Mouse (Mus musculus) spleen, adult 2 months (tissue): ENCODE data around the gene Kat5.

Source experiments
- CTCF ChIP-seq: fragments of 200-500 bp; IDR thresholded peaks from 2 replicates; pipeline ENCODE4 v1.5.1; 2011; ENCODE audit warnings: mild to moderate bottlenecking, inconsistent platforms; ENCODE audit not compliant: insufficient read depth, insufficient read length, insufficient replicate concordance; ENCODE audit errors: extremely low read depth
- POLR2A ChIP-seq: fragments of 200-500 bp; IDR thresholded peaks from 2 replicates; pipeline ENCODE4 v1.6.1; 2011; ENCODE audit warnings: low read depth, low read length, inconsistent platforms

- TF ChIP-seq POLR2A (no peak), CTCF (no peak)
Observed at GRCm38 (mm10) chr19:5647791-5648190, 37.8 kb upstream of the Kat5 start.
